Mouse (Mus musculus): ENCODE measurements around the gene Fhl2.

- TF ChIP-seq CTCF (conservative IDR thresholded peaks at IDR 0.05; ENCODE audit: low read length) (no peak), NANOG (IDR thresholded peaks at IDR 0.05; ENCODE audit: borderline replicate concordance, low read length) (no peak)
These were observed 18.0 kb downstream of the Fhl2 start for GRCm38 (mm10) chr1:43178780-43179179.
